Mouse (Mus musculus) hindbrain, postnatal 0 days (tissue): ENCODE results near the gene Hsd17b11. TPM values are rescaled to one million over a fixed set of nuclear protein-coding genes. Genes with fewer than 3 reads are reported as not detected.
"Not testable (repeated sequence)": the region's sequence is repeated elsewhere in the genome, so short reads cannot be mapped to it uniquely, and the experiment has no call there.

Experiments used
- ATAC-seq: fragments of 200-750 bp; cut with Nextera tagmentation; 2 replicates; pipeline ENCODE4 v1.8.0; 2017; ENCODE audit warnings: mild to moderate bottlenecking, moderate TSS enrichment, moderate library complexity
- DNase-seq: peaks from one replicate; pipeline ENCODE4 v3.0.0-alpha.2; 2015; ENCODE audit warnings: low spot score
- H3K27ac ChIP-seq: fragments of 300-500 bp; sonication (generic); 2 replicates; pipeline ENCODE4 v1.5.1; 2014; ENCODE audit warnings: mild to moderate bottlenecking
- H3K27me3 ChIP-seq: fragments of 300-500 bp; sonication (generic); 2 replicates; pipeline ENCODE4 v1.6.1; 2014; ENCODE audit warnings: low read length, mixed read lengths; ENCODE audit not compliant: insufficient read depth
- H3K36me3 ChIP-seq: fragments of 300-500 bp; sonication (generic); 2 replicates; pipeline ENCODE4 v1.6.1; 2014; ENCODE audit warnings: low read length, mixed read lengths; ENCODE audit not compliant: insufficient read depth
- H3K4me1 ChIP-seq: fragments of 300-500 bp; sonication (generic); 2 replicates; pipeline ENCODE4 v1.6.1; 2014; ENCODE audit warnings: antibody characterized with exemption, low read length, mixed read lengths; ENCODE audit not compliant: insufficient read depth
- H3K4me2 ChIP-seq: fragments of 300-500 bp; sonication (generic); 2 replicates; pipeline ENCODE4 v1.6.1; 2014; ENCODE audit warnings: low read depth, mild to moderate bottlenecking, low read length, moderate library complexity, mixed read lengths
- H3K4me3 ChIP-seq: fragments of 300-500 bp; sonication (generic); 2 replicates; pipeline ENCODE4 v1.5.1; 2014; ENCODE audit warnings: low read length
- H3K9ac ChIP-seq: fragments of 300-500 bp; sonication (generic); replicated peaks from 2 replicates; pipeline ENCODE4 v1.6.1; 2014; ENCODE audit warnings: mild to moderate bottlenecking, low read length, moderate library complexity, mixed read lengths
- H3K9me3 ChIP-seq: fragments of 300-500 bp; sonication (generic); 2 replicates; pipeline ENCODE4 v1.6.1; 2016; ENCODE audit warnings: low read length, mixed read lengths
- CTCF ChIP-seq: IDR thresholded peaks from 2 replicates; pipeline ENCODE4 v1.5.1; 2016; ENCODE audit warnings: antibody characterized with exemption, control low read depth, low read depth
- WGBS: fragments of 180-500 bp; shearing (Covaris S2); extraction: QIAGEN DNeasy Blood & Tissue Kit; methylation state at CpG from one replicate; pipeline ENCODE4 v1.1.7; 2014; 5-methylcytosine and 5-hydroxymethylcytosine counted together
- polyA plus RNA-seq: library from polyadenylated mRNA; unstranded; fragments of >200 nt; fragmentation: Nextera tagmentation; extraction: Ambion mirVana; gene quantifications from 2 replicates; pipeline ENCODE4 v1.2.1, GENCODE M21; 2015
- total RNA-seq: library from RNA; depleted of rRNA; stranded (reverse); fragments of >200 nt; gene quantifications from 2 replicates; pipeline ENCODE4 v1.2.3, GENCODE M21; 2014

The Hsd17b11 gene
- total and polyA plus RNA-seq, 2 experiments from 2014 or later, result 4.5 to 15.2 TPM

DNA sequence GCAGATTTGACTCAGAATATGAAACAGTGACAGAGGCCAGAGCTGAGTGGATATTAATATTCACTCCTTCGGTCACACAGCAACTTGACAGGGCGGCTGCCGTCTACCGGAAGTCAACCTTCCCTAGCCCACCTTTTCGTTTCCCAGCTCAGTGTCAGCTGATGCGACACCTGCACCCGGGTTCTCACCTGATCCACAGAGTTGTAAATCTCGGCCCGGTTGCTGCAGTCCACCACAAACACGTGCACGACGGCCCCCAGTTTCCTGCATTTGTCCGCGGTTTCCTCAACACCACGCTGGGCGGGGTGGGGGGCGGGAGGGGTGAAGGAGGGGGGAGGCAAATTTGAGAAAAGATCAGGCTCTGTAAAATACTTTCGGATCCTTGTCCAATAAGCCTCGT, 49.3 kb downstream of the Hsd17b11 start:
- 67% methylated on average over 19 of the region's 19 CpGs for WGBS
- no peaks in the 10 kb centered on the region for H3K27me3 ChIP-seq
- no peaks in the 10 kb centered on the region for H3K9me3 ChIP-seq
- no peaks in the 10 kb centered on the region for H3K36me3 ChIP-seq
- H3K4me3 ChIP-seq, result no peak overlapping the region
- no peak overlapping the region for H3K27ac ChIP-seq
- ATAC-seq, result no peak
- H3K4me1 ChIP-seq, result no peaks in the 10 kb centered on the region
- no peak overlapping the region for H3K9ac ChIP-seq
- no peak overlapping the region for H3K4me2 ChIP-seq
- TF ChIP-seq CTCF, result no peak
- no peak for DNase-seq

DNA sequence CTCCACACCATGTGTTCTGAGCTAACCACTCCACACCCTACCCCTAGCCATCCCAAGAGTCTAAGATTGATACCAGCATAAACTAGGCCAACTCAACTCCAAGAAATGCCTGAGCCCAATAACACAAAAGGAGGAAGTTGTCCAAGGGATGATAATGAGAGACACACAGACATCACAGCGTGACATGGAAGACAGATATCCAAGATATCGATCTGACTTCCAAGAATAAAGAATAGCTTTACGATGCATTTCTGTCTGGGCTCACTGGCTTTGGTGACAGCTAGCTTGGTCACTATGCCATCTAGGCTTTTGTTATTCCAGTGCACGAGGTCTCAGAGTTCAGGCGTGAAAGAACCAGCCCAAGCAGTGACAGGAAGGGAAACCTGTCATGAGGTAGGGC, 50.7 kb downstream of the Hsd17b11 start:
- H3K36me3 ChIP-seq, result no peaks in the 10 kb centered on the region
- TF ChIP-seq CTCF, result no peak
- H3K9ac ChIP-seq, result no peak overlapping the region
- 72% methylated on average over 5 of the region's 5 CpGs for WGBS
- H3K4me2 ChIP-seq, result no peak overlapping the region
- no peaks in the 10 kb centered on the region for H3K27me3 ChIP-seq
- no peak for ATAC-seq
- H3K9me3 ChIP-seq, result no peaks in the 10 kb centered on the region
- no peak overlapping the region for H3K4me3 ChIP-seq
- H3K27ac ChIP-seq, result no peak overlapping the region
- no peak for DNase-seq
- H3K4me1 ChIP-seq, result no peaks in the 10 kb centered on the region

- ATAC-seq, result no peak
- Histone ChIP-seq H3K9ac (no peak overlapping the region), H3K9me3 (no peaks in the 10 kb centered on the region), H3K36me3 (no peaks in the 10 kb centered on the region), H3K4me2 (no peak overlapping the region), H3K4me3 (no peak overlapping the region), H3K4me1 (no peaks in the 10 kb centered on the region), H3K27me3 (no peaks in the 10 kb centered on the region), H3K27ac (no peak overlapping the region)
- 78% methylated on average over 1 of the region's 1 CpGs for WGBS
- no peak for DNase-seq
- TF ChIP-seq CTCF, result no peak
Observed at GRCm38 (mm10) chr5:103962935-103963429, 58.7 kb downstream of the Hsd17b11 start.

DNA sequence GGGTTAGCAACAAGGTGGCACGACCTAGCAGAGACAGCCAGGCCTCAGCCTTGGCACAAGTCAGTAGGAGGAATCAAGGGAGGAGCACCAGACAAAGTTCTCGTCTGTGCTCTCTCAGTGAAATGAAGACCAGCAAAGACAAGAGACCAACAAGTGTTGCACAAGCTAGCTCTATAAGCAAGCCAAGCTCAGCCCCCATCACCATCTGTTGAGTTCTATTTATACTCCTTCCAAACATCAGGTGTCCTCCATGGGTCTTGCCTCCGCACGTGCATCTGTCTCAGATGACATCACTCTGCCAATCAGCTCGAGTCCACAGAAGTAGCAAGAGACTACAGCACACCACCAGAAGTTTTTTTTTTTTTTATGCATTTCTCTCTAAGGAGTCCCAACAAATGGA, 67.1 kb downstream of the Hsd17b11 start:
- H3K9me3 ChIP-seq, result no peaks in the 10 kb centered on the region
- ATAC-seq (no peak), DNase-seq (peak; percentile 26)
- H3K4me1 ChIP-seq, result no peaks in the 10 kb centered on the region
- no peaks in the 10 kb centered on the region for H3K36me3 ChIP-seq
- H3K4me2 ChIP-seq, result no peak overlapping the region
- H3K9ac ChIP-seq, result no peak overlapping the region
- no peaks in the 10 kb centered on the region for H3K27me3 ChIP-seq
- H3K27ac ChIP-seq, result no peak overlapping the region
- no peak for TF ChIP-seq CTCF
- H3K4me3 ChIP-seq, result no peak overlapping the region
- WGBS, result 58% methylated on average over 5 of the region's 5 CpGs

- Histone ChIP-seq H3K4me3 (no peak overlapping the region), H3K4me1 (no peaks in the 10 kb centered on the region), H3K27me3 (no peaks in the 10 kb centered on the region), H3K27ac (no peak overlapping the region), H3K9ac (no peak overlapping the region), H3K9me3 (no peaks in the 10 kb centered on the region), H3K36me3 (no peaks in the 10 kb centered on the region), H3K4me2 (peak overlapping the region; percentile 13)
- no peak for TF ChIP-seq CTCF
- peak; percentile 60 for DNase-seq
- WGBS, result 52% methylated on average over 10 of the region's 10 CpGs
- ATAC-seq, result peak; percentile 59; the same call in 1 of the 2 replicates
Observed at GRCm38 (mm10) chr5:103953135-103954083, 68.3 kb downstream of the Hsd17b11 start.

- H3K9ac ChIP-seq, H3K4me2 ChIP-seq, H3K36me3 ChIP-seq, H3K27ac ChIP-seq, ATAC-seq, H3K4me3 ChIP-seq, H3K9me3 ChIP-seq, DNase-seq, H3K27me3 ChIP-seq, H3K4me1 ChIP-seq: not testable (repeated sequence)
- 93% methylated on average over 15 of the region's 15 CpGs for WGBS
Observed at GRCm38 (mm10) chr5:103950138-103950537, 71.6 kb downstream of the Hsd17b11 start.

GRCm38 (mm10) chr5:103943183-103943582, 78.5 kb downstream of the Hsd17b11 start:
- H3K4me2 ChIP-seq, result no peak overlapping the region
- H3K4me1 ChIP-seq, result peaks cover 4% of the 10 kb centered on the region; the same call in 1 of the 2 replicates
- H3K4me3 ChIP-seq, result no peak overlapping the region
- H3K27ac ChIP-seq, result no peak overlapping the region
- no peaks in the 10 kb centered on the region for H3K36me3 ChIP-seq
- ATAC-seq (no peak), DNase-seq (no peak)
- H3K9me3 ChIP-seq, result no peaks in the 10 kb centered on the region
- 29% methylated on average over 6 of the region's 6 CpGs for WGBS
- no peak overlapping the region for H3K9ac ChIP-seq
- H3K27me3 ChIP-seq, result peaks cover 15% of the 10 kb centered on the region; the same call in 1 of the 2 replicates
- TF ChIP-seq CTCF, result no peak
